Mouse (Mus musculus): ENCODE measurements around the gene Nfe2l2. TPM values are rescaled to one million over a fixed set of nuclear protein-coding genes. Genes with fewer than 3 reads are reported as not detected.
"Not testable (repeated sequence)": the region's sequence is repeated elsewhere in the genome, so short reads cannot be mapped to it uniquely, and the experiment has no call there.

Nfe2l2 gene
- polyA plus RNA-seq, 1 experiment from 2014 or later, result 36.2 TPM

- Histone ChIP-seq H3K36me3 (peaks cover 9% of the 10 kb centered on the region), H3K9me3 (no peaks in the 10 kb centered on the region), H3K4me2 (replicated peaks) (peak overlapping the region; percentile 59), H3K27ac (peak overlapping the region; percentile 99), H3K4me3 (peak overlapping the region; percentile 89), H3K9ac (peak overlapping the region; percentile 85), H3K27me3 (no peaks in the 10 kb centered on the region), H3K4me1 (peaks cover 19% of the 10 kb centered on the region)
- 3% methylated on average over 18 of the region's 18 CpGs for WGBS
- no peak for ATAC-seq (ENCODE audit: insufficient number of reproducible peaks, insufficient read depth, low FRiP score, low TSS enrichment)
Measured at GRCm38 (mm10) chr2:75657907-75658691, 46.3 kb downstream of the Nfe2l2 start.

- Histone ChIP-seq H3K9me3 (no peaks in the 10 kb centered on the region), H3K9ac (no peak overlapping the region), H3K4me1 (peaks cover 19% of the 10 kb centered on the region), H3K27ac (peak overlapping the region; percentile 99; the same call in 1 of the 2 replicates), H3K4me2 (replicated peaks) (no peak overlapping the region), H3K27me3 (no peaks in the 10 kb centered on the region), H3K36me3 (no peaks in the 10 kb centered on the region), H3K4me3 (no peak overlapping the region)
- ATAC-seq (ENCODE audit: insufficient number of reproducible peaks, insufficient read depth, low FRiP score, low TSS enrichment), result no peak
- 91% methylated on average over 5 of the region's 5 CpGs for WGBS
Measured at GRCm38 (mm10) chr2:75656924-75657323, 47.5 kb downstream of the Nfe2l2 start.

- peaks cover 10% of the 10 kb centered on the region for H3K4me1 ChIP-seq
- no peak overlapping the region for H3K4me2 ChIP-seq (replicated peaks)
- no peaks in the 10 kb centered on the region for H3K36me3 ChIP-seq
- no peak overlapping the region for H3K4me3 ChIP-seq
- no peak for ATAC-seq (ENCODE audit: insufficient number of reproducible peaks, insufficient read depth, low FRiP score, low TSS enrichment)
- no peak overlapping the region for H3K9ac ChIP-seq
- no peaks in the 10 kb centered on the region for H3K9me3 ChIP-seq
- no peak overlapping the region for H3K27ac ChIP-seq
- no peaks in the 10 kb centered on the region for H3K27me3 ChIP-seq
- WGBS, result 94% methylated on average over 1 of the region's 1 CpGs
Measured at GRCm38 (mm10) chr2:75654679-75655078, 49.8 kb downstream of the Nfe2l2 start.

GRCm38 (mm10) chr2:75653150-75653549 is 51.3 kb downstream of the Nfe2l2 start:
- Histone ChIP-seq H3K36me3 (no peaks in the 10 kb centered on the region), H3K27ac (no peak overlapping the region), H3K9ac (no peak overlapping the region), H3K9me3 (no peaks in the 10 kb centered on the region), H3K4me2 (replicated peaks) (no peak overlapping the region), H3K4me1 (peaks cover 10% of the 10 kb centered on the region), H3K4me3 (no peak overlapping the region), H3K27me3 (no peaks in the 10 kb centered on the region)
- ATAC-seq (ENCODE audit: insufficient number of reproducible peaks, insufficient read depth, low FRiP score, low TSS enrichment), result no peak

GRCm38 (mm10) chr2:75650437-75650836 is 54.0 kb downstream of the Nfe2l2 start:
- Histone ChIP-seq H3K36me3 (no peaks in the 10 kb centered on the region), H3K4me1 (no peaks in the 10 kb centered on the region), H3K27ac (no peak overlapping the region), H3K27me3 (no peaks in the 10 kb centered on the region), H3K9me3 (no peaks in the 10 kb centered on the region), H3K9ac (no peak overlapping the region), H3K4me2 (replicated peaks) (no peak overlapping the region), H3K4me3 (no peak overlapping the region)
- 95% methylated on average over 1 of the region's 1 CpGs for WGBS
- no peak for ATAC-seq (ENCODE audit: insufficient number of reproducible peaks, insufficient read depth, low FRiP score, low TSS enrichment)

- Histone ChIP-seq H3K36me3 (no peaks in the 10 kb centered on the region), H3K9ac (no peak overlapping the region), H3K9me3 (no peaks in the 10 kb centered on the region), H3K4me1 (peaks cover 4% of the 10 kb centered on the region; the same call in 1 of the 2 replicates), H3K4me3 (no peak overlapping the region), H3K4me2 (replicated peaks) (no peak overlapping the region), H3K27ac (no peak overlapping the region), H3K27me3 (no peaks in the 10 kb centered on the region)
- no peak for ATAC-seq (ENCODE audit: insufficient number of reproducible peaks, insufficient read depth, low FRiP score, low TSS enrichment)
- WGBS, result 93% methylated on average over 12 of the region's 12 CpGs
Measured at GRCm38 (mm10) chr2:75645251-75645650, 59.2 kb downstream of the Nfe2l2 start.

- H3K27ac ChIP-seq, result no peak overlapping the region
- peaks cover 4% of the 10 kb centered on the region; the same call in 1 of the 2 replicates for H3K4me1 ChIP-seq
- no peak for ATAC-seq (ENCODE audit: insufficient number of reproducible peaks, insufficient read depth, low FRiP score, low TSS enrichment)
- no peaks in the 10 kb centered on the region for H3K9me3 ChIP-seq
- WGBS, result 88% methylated on average over 6 of the region's 6 CpGs
- no peaks in the 10 kb centered on the region for H3K27me3 ChIP-seq
- no peak overlapping the region for H3K4me3 ChIP-seq
- no peak overlapping the region for H3K4me2 ChIP-seq (replicated peaks)
- H3K36me3 ChIP-seq, result no peaks in the 10 kb centered on the region
- H3K9ac ChIP-seq, result no peak overlapping the region
Measured at GRCm38 (mm10) chr2:75643950-75644349, 60.5 kb downstream of the Nfe2l2 start.

- Histone ChIP-seq H3K4me2 (replicated peaks) (no peak overlapping the region), H3K4me1 (peaks cover 4% of the 10 kb centered on the region; the same call in 1 of the 2 replicates), H3K9me3 (no peaks in the 10 kb centered on the region), H3K9ac (no peak overlapping the region), H3K27me3 (no peaks in the 10 kb centered on the region), H3K36me3 (no peaks in the 10 kb centered on the region), H3K4me3 (no peak overlapping the region), H3K27ac (no peak overlapping the region; the same call in 1 of the 2 replicates)
- WGBS, result 65% methylated on average over 8 of the region's 8 CpGs
- ATAC-seq (ENCODE audit: insufficient number of reproducible peaks, insufficient read depth, low FRiP score, low TSS enrichment), result peak; percentile 28; the same call in 1 of the 2 replicates
Measured at GRCm38 (mm10) chr2:75642795-75643550, 61.5 kb downstream of the Nfe2l2 start.

GRCm38 (mm10) chr2:75642312-75642711 is 62.1 kb downstream of the Nfe2l2 start:
- 95% methylated on average over 4 of the region's 4 CpGs for whole genome bisulfite sequencing
- H3K9ac ChIP-seq; H3K27ac ChIP-seq; H3K9me3 ChIP-seq; H3K4me1 ChIP-seq; H3K4me3 ChIP-seq; H3K27me3 ChIP-seq; ATAC-seq (ENCODE audit: insufficient number of reproducible peaks, insufficient read depth, low FRiP score, low TSS enrichment); H3K36me3 ChIP-seq; H3K4me2 ChIP-seq (replicated peaks): not testable (repeated sequence)

- not testable (repeated sequence) for H3K9ac ChIP-seq; H3K4me1 ChIP-seq; H3K9me3 ChIP-seq; H3K4me2 ChIP-seq (replicated peaks); H3K36me3 ChIP-seq; H3K27ac ChIP-seq; H3K27me3 ChIP-seq; H3K4me3 ChIP-seq; ATAC-seq (ENCODE audit: insufficient number of reproducible peaks, insufficient read depth, low FRiP score, low TSS enrichment)
- WGBS, result 43% methylated on average over 11 of the region's 12 CpGs
Measured at GRCm38 (mm10) chr2:75639535-75639934, 64.9 kb downstream of the Nfe2l2 start.

GRCm38 (mm10) chr2:75637822-75638221 is 66.6 kb downstream of the Nfe2l2 start:
- H3K27me3 ChIP-seq; H3K9me3 ChIP-seq; ATAC-seq (ENCODE audit: insufficient number of reproducible peaks, insufficient read depth, low FRiP score, low TSS enrichment); H3K9ac ChIP-seq; H3K4me2 ChIP-seq (replicated peaks); H3K36me3 ChIP-seq; H3K4me1 ChIP-seq; H3K4me3 ChIP-seq; H3K27ac ChIP-seq: not testable (repeated sequence)
- WGBS, result 86% methylated on average over 6 of the region's 6 CpGs

GRCm38 (mm10) chr2:75637361-75637760 is 67.1 kb downstream of the Nfe2l2 start:
- Histone ChIP-seq H3K9me3 (no peaks in the 10 kb centered on the region), H3K4me1 (peaks cover 7% of the 10 kb centered on the region; the same call in 1 of the 2 replicates), H3K27ac (no peak overlapping the region), H3K27me3 (no peaks in the 10 kb centered on the region), H3K4me2 (replicated peaks) (no peak overlapping the region), H3K36me3 (no peaks in the 10 kb centered on the region), H3K4me3 (no peak overlapping the region), H3K9ac (no peak overlapping the region)
- ATAC-seq (ENCODE audit: insufficient number of reproducible peaks, insufficient read depth, low FRiP score, low TSS enrichment), result no peak
